26 mouse cellular contexts compared by ENCODE assay signal in genomic region chr10:78357742-78358141, GRCm38 (mm10). TPM values are rescaled to one million over a fixed set of nuclear protein-coding genes. Genes with fewer than 3 reads are reported as not detected.
DNase-seq lines count a peak whose midpoint lies in the region; ATAC-seq and TF ChIP-seq lines count a peak whose summit lies in the region.
"Had no signal": no experiment of that assay in that cellular context is flagged by ENCODE, and none has a peak within 500 bp of the region (broad histone marks: within the 10 kb centered on the region; RNA-seq: fewer than 3 reads in every experiment).

No protein-coding gene starts in this region.

- peaks cover 23% of the 10 kb centered on the region for H3K4me1 ChIP-seq in kidney, embryonic 16.5 days (ENCODE audit: insufficient read depth, low read length)
- peaks cover 83% of the 10 kb centered on the region for H3K4me1 ChIP-seq in megakaryocyte, embryonic 14.5 days
- H3K4me1 ChIP-seq in MEL (ENCODE audit: control insufficient read depth in 1 of 2, insufficient read depth in 2 of 2, low read length in 2 of 2), result no peaks in the 10 kb centered on the region; a peak in 1 of 4 replicates

- no peak overlapping the region for H3K4me3 ChIP-seq in kidney, embryonic 16.5 days (ENCODE audit: low read length)
- peak overlapping the region; percentile 74 for H3K4me3 ChIP-seq in megakaryocyte, embryonic 14.5 days (replicated peaks)
- no peak overlapping the region for H3K4me3 ChIP-seq in MEL (ENCODE audit: control insufficient read depth in 1 of 2, insufficient read depth in 1 of 2, low read depth in 2 of 2, low read length in 2 of 2)
- H3K4me3 ChIP-seq: embryonic facial prominence, embryonic 13.5 days; embryonic facial prominence, embryonic 15.5 days; erythroblast, embryonic 14.5 days; forebrain, embryonic 10.5 days; forebrain, embryonic 12.5 days had no signal

- intact Hi-C loops in heart, postnatal 14 days (cut with DNase I), result no loop called here

- ATAC-seq in kidney, embryonic 16.5 days (ENCODE audit: low FRiP score, low TSS enrichment), result no peak
- no peak for ATAC-seq in megakaryocyte, adult 5-6 weeks (ENCODE audit: poor library complexity, severe bottlenecking)
- ATAC-seq: forebrain, embryonic 14.5 days; forebrain, embryonic 16.5 days had no signal

- H3K9me3 ChIP-seq in kidney, embryonic 16.5 days (ENCODE audit: low read length), result no peaks in the 10 kb centered on the region
- H3K9me3 ChIP-seq in megakaryocyte, embryonic 14.5 days, result no peaks in the 10 kb centered on the region
- H3K9me3 ChIP-seq in MEL (replicated peaks; ENCODE audit: insufficient read depth, low read length), result no peaks in the 10 kb centered on the region
- H3K9me3 ChIP-seq: embryonic facial prominence, embryonic 13.5 days; embryonic facial prominence, embryonic 15.5 days; forebrain, embryonic 10.5 days; forebrain, embryonic 12.5 days; G1E had no signal

- no peak for TF ChIP-seq CTCF in MEL (IDR thresholded peaks at IDR 0.05 in 2 of 3, conservative IDR thresholded peaks at IDR 0.05 in 1 of 3; ENCODE audit: control insufficient read depth in 1 of 3, insufficient read depth in 1 of 3, low read depth in 2 of 3, low read length in 3 of 3, poor library complexity in 1 of 3, severe bottlenecking in 1 of 3)

- no peaks in the 10 kb centered on the region for H3K36me3 ChIP-seq in kidney, embryonic 16.5 days (ENCODE audit: insufficient read depth, low read length)
- peaks cover 2% of the 10 kb centered on the region for H3K36me3 ChIP-seq in megakaryocyte, embryonic 14.5 days (replicated peaks; ENCODE audit: low read length)
- no peaks in the 10 kb centered on the region; a peak in 1 of 4 replicates for H3K36me3 ChIP-seq in MEL (ENCODE audit: control insufficient read depth in 1 of 2, insufficient read depth in 2 of 2, low read length in 2 of 2)
- H3K36me3 ChIP-seq: embryonic facial prominence, embryonic 13.5 days; embryonic facial prominence, embryonic 15.5 days; forebrain, embryonic 10.5 days; forebrain, embryonic 12.5 days; G1E had no signal

- TF ChIP-seq EP300 in MEL (IDR thresholded peaks at IDR 0.05; ENCODE audit: low read depth in 1 of 2, low read length in 2 of 2), result 0 out of 4 replicates have a peak, but pooled peaks of 1 of the 2 experiments have one; percentile 8

- WGBS in kidney, embryonic 16.5 days, result 93% methylated on average over 5 of the region's 5 CpGs

- peak; percentile 44 for DNase-seq in kidney, adult 11 months
- DNase-seq in kidney, adult 18-20 months, result no peak
- DNase-seq in kidney, postnatal 14 days, result no peak
- peak; percentile 15 for DNase-seq in MEL (ENCODE audit: low read depth, low spot score)
- DNase-seq in heart, postnatal 14 days, result no peak
- DNase-seq: adrenal gland, adult 2 months; adrenal gland, postnatal 10 days; adrenal gland, postnatal 25 days; cerebellum, adult 11 months; cerebellum, adult 18-20 months; cerebellum, adult 8-10 months; cerebellum, adult 9-11 months; cerebellum, postnatal 14 days; cerebellum, postnatal 36 days; embryo, embryonic 11 days had no signal

- no peaks in the 10 kb centered on the region for H3K27me3 ChIP-seq in kidney, embryonic 16.5 days (ENCODE audit: insufficient read depth, low read length)
- H3K27me3 ChIP-seq in megakaryocyte, embryonic 14.5 days (replicated peaks), result no peaks in the 10 kb centered on the region
- peaks cover 3 to 11% of the 10 kb centered on the region in 2 experiments; a peak in 3 of 4 replicates for H3K27me3 ChIP-seq in MEL (ENCODE audit: control insufficient read depth in 1 of 2, insufficient read depth in 2 of 2, low read length in 2 of 2)
- H3K27me3 ChIP-seq: embryonic facial prominence, embryonic 13.5 days; embryonic facial prominence, embryonic 15.5 days had no signal

- TF ChIP-seq RAD21 in MEL (IDR thresholded peaks at IDR 0.05; ENCODE audit: low read depth, low read length), result no peak

- no peak overlapping the region for H3K4me2 ChIP-seq in kidney, embryonic 16.5 days (replicated peaks; ENCODE audit: low read depth, low read length)
- H3K4me2 ChIP-seq: embryonic facial prominence, embryonic 13.5 days; embryonic facial prominence, embryonic 15.5 days; forebrain, embryonic 12.5 days had no signal

- 0 out of 2 replicates have a peak overlapping the region, but pooled peaks have one; percentile 3 for H3K27ac ChIP-seq in kidney, embryonic 16.5 days (ENCODE audit: low read length)
- no peak overlapping the region for H3K27ac ChIP-seq in MEL (ENCODE audit: control insufficient read depth, low read depth, low read length)
- H3K27ac ChIP-seq: embryonic facial prominence, embryonic 13.5 days; embryonic facial prominence, embryonic 15.5 days; forebrain, embryonic 10.5 days; forebrain, embryonic 12.5 days had no signal

- H3K79me2 ChIP-seq in MEL (ENCODE audit: control insufficient read depth, insufficient read depth, low read length, poor library complexity), result no peaks in the 10 kb centered on the region

- TF ChIP-seq POLR2A in MEL (IDR thresholded peaks at IDR 0.05; ENCODE audit: control insufficient read depth in 1 of 2, insufficient read depth in 1 of 2, low read depth in 1 of 2, low read length in 2 of 2, poor library complexity in 1 of 2), result no peak

- no peak overlapping the region for H3K9ac ChIP-seq in kidney, embryonic 16.5 days (replicated peaks; ENCODE audit: low read length)
- no peak overlapping the region for H3K9ac ChIP-seq in MEL (ENCODE audit: control insufficient read depth, low read depth, low read length, poor library complexity, severe bottlenecking)
- H3K9ac ChIP-seq: embryonic facial prominence, embryonic 13.5 days; embryonic facial prominence, embryonic 15.5 days; forebrain, embryonic 12.5 days had no signal

TF ChIP-seq in MEL, 35 proteins besides CTCF, POLR2A, EP300 and RAD21:
- 0 out of 2 replicates have a peak, but pooled peaks have one; percentile 18 for TF ChIP-seq MEF2A (IDR thresholded peaks at IDR 0.05; ENCODE audit: extremely low read depth, insufficient replicate concordance, low read depth, low read length, poor library complexity, severe bottlenecking)
- no peak for TF ChIP-seq RCOR1 (IDR thresholded peaks at IDR 0.05; ENCODE audit: low read depth, low read length)
- TF ChIP-seq USF1 (IDR thresholded peaks at IDR 0.05; ENCODE audit: low read depth, low read length), result no peak
- TF ChIP-seq TAL1 (IDR thresholded peaks at IDR 0.05; ENCODE audit: low read length), result no peak
- no peak for TF ChIP-seq MAFK (IDR thresholded peaks at IDR 0.05; ENCODE audit: borderline replicate concordance, low read depth, low read length)
- no peak for TF ChIP-seq CHD1 (IDR thresholded peaks at IDR 0.05; ENCODE audit: low read depth, low read length)
- TF ChIP-seq ZC3H11A (IDR thresholded peaks at IDR 0.05; ENCODE audit: low read depth, low read length), result no peak
- no peak for TF ChIP-seq GABPA (IDR thresholded peaks at IDR 0.05; ENCODE audit: low read depth, low read length)
- no peak for TF ChIP-seq ETS1 (IDR thresholded peaks at IDR 0.05; ENCODE audit: low read depth, low read length)

RNA-seq across cellular contexts. Expression of gene Agpat3, which starts 5.5 kb away (rescaled TPM):
- 48.2 and 81.9 TPM in 2 replicates for polyA plus RNA-seq in kidney, embryonic 16.5 days (2015; fragmentation: Nextera tagmentation; extraction: Ambion mirVana)
- 205 and 237 TPM in 2 replicates for polyA plus RNA-seq in megakaryocyte, embryonic 14.5 days (2012; ENCODE audit: insufficient read depth, low replicate concordance)
- 1.8 and 2.4 TPM in 2 replicates for total RNA-seq in megakaryocyte, adult 5-6 weeks (2015)
- total RNA-seq in megakaryocyte, adult 5-6 weeks (2017), result 2.8 and 5.2 TPM in 2 replicates
- total RNA-seq in MEL (2012; rRNA removed), result not detected in 2 replicates
- under 1 TPM in 1 of 2 experiments, not detected in 1; 0.07 TPM for polyA plus RNA-seq in MEL (2012; ENCODE audit: insufficient read depth in 1 of 2, insufficient read length in 2 of 2, low read depth in 1 of 2, low replicate concordance in 2 of 2, missing spikeins in 1 of 2)
- 100 to 1,000 TPM; 246 to 265 TPM for total RNA-seq in heart, postnatal 14 days (2021)

RNA-seq across cellular contexts. Expression of gene Rrp1, which starts 55.1 kb away (rescaled TPM):
- polyA plus RNA-seq in kidney, embryonic 16.5 days (2015; fragmentation: Nextera tagmentation; extraction: Ambion mirVana), result 325 and 328 TPM in 2 replicates
- 67.0 and 210 TPM in 2 replicates for polyA plus RNA-seq in megakaryocyte, embryonic 14.5 days (2012; ENCODE audit: insufficient read depth, low replicate concordance)
- total RNA-seq in megakaryocyte, adult 5-6 weeks (2015), result 32.9 and 38.3 TPM in 2 replicates
- 173 and 213 TPM in 2 replicates for total RNA-seq in megakaryocyte, adult 5-6 weeks (2017)
- total RNA-seq in MEL (2012; rRNA removed), result 241 and 273 TPM in 2 replicates
- 100 to 1,000 TPM in 1 of 2 experiments, not detected in 1; 417 TPM for polyA plus RNA-seq in MEL (2012; ENCODE audit: insufficient read depth in 1 of 2, insufficient read length in 2 of 2, low read depth in 1 of 2, low replicate concordance in 2 of 2, missing spikeins in 1 of 2)
- total RNA-seq in heart, postnatal 14 days (2021), result 100 to 1,000 TPM in 1 of 2 experiments, 10 to 100 TPM in 1; 100.0 to 104 TPM

Comparison
In these comparisons a context has a peak if more than half of its experiments do, and no peak if none do; other contexts are left out.
1. DNase-seq: peak in kidney, adult 11 months (single experiment) and MEL (single experiment); none in kidney, adult 18-20 months (single experiment), kidney, postnatal 14 days (single experiment) and heart, postnatal 14 days (0 of 2).
2. RNA of gene Agpat3, which starts 5.5 kb away (total RNA-seq): 246 to 265 TPM in heart, postnatal 14 days; 1.8 to 5.2 TPM in megakaryocyte, adult 5-6 weeks and not detected in MEL; every median in the first group is over 10 times any median in the second.